Mouse (Mus musculus) forebrain, embryonic 10.5 days (tissue): ENCODE data around the gene Rnf213. TPM values are rescaled to one million over a fixed set of nuclear protein-coding genes. Genes with fewer than 3 reads are reported as not detected.
A peak's percentile ranks its signal among the peaks of the same experiment; 100 is the strongest.

Source experiments
- DNase-seq: peaks from one replicate; pipeline ENCODE4 v3.0.0-alpha.2; 2017; ENCODE audit warnings: low spot score; ENCODE audit errors: extremely low spot score
- H3K27ac ChIP-seq: fragments of 300-500 bp; sonication (generic); 2 replicates; pipeline ENCODE4 v1.5.1; 2016; ENCODE audit warnings: mild to moderate bottlenecking
- H3K27me3 ChIP-seq: fragments of 300-500 bp; sonication (generic); 2 replicates; pipeline ENCODE4 v1.6.1; 2016; ENCODE audit warnings: mild to moderate bottlenecking; ENCODE audit not compliant: poor library complexity, severe bottlenecking
- H3K36me3 ChIP-seq: fragments of 300-500 bp; sonication (generic); replicated peaks from 2 replicates; pipeline ENCODE4 v1.6.1; 2016; ENCODE audit warnings: mild to moderate bottlenecking, moderate library complexity
- H3K4me1 ChIP-seq: fragments of 300-500 bp; sonication (generic); 2 replicates; pipeline ENCODE4 v1.6.1; 2016
- H3K4me3 ChIP-seq: fragments of 300-500 bp; sonication (generic); 2 replicates; pipeline ENCODE4 v1.5.1; 2016; ENCODE audit warnings: mild to moderate bottlenecking, moderate library complexity
- H3K9me3 ChIP-seq: fragments of 300-500 bp; sonication (generic); 2 replicates; pipeline ENCODE4 v1.6.1; 2016; ENCODE audit warnings: mild to moderate bottlenecking, moderate library complexity
- WGBS: fragments of 180-500 bp; shearing (Covaris S2); methylation state at CpG from one replicate; pipeline ENCODE4 v1.1.7; 2016; 5-methylcytosine and 5-hydroxymethylcytosine counted together
- polyA plus RNA-seq: library from polyadenylated mRNA; unstranded; fragments of >200 nt; fragmentation: Nextera tagmentation; extraction: Ambion mirVana; gene quantifications from 2 replicates; pipeline ENCODE4 v1.2.1, GENCODE M21; 2016

The Rnf213 gene
- 1.4 and 1.5 TPM in 2 replicates for polyA plus RNA-seq

DNA sequence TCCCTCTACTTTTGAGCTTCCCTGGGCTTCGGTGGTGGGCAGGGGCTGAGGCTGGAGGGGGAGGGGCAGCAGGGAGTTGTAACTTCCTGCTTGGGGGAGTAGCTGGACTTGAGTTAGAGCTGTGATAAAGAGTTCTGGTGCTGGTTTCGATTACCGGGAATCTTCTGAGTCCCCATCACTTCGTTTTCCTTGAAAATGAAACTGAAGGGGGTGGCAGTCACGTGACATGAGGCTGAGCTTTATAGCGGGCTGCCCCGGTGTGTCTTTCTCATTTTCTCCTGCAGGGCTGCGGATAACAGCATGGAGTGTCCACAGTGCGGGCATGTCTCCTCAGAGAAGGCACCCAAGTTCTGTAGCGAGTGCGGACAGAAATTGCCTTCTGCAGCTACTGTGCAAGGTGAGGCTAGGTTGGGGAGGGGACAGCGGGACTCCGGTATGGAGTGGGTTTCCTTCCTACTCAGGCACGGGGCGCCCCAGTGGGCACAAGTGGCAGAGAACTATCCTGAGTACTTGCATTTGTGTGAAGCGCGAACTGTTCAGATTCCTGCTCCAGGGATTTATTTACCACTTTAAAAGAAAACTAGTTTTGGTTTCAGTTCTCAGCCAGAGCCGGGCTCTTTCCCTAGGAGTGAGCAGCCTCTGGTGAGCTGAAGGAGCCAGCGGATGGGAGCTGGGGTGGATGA lies at the start of gene Rnf213:
Gene Rnf213 (plus strand): TSS at position 301 of the 683 bp plus-strand sequence.
- Histone ChIP-seq H3K27ac (peak within 1 kb of the TSS; percentile 41; the same call in 1 of the 2 replicates), H3K9me3 (no peaks in the 10 kb centered on the region), H3K27me3 (peaks cover 92% of the 10 kb centered on the region), H3K36me3 (no peaks in the 10 kb centered on the region), H3K4me1 (peaks cover 53% of the 10 kb centered on the region), H3K4me3 (peak within 1 kb of the TSS; percentile 57)
- WGBS: 3% methylated on average over 19 of the region's 19 CpGs
- DNase-seq: peak; percentile 71

- Histone ChIP-seq H3K36me3 (peaks cover 24% of the 10 kb centered on the region), H3K27me3 (no peaks in the 10 kb centered on the region), H3K9me3 (no peaks in the 10 kb centered on the region), H3K27ac (no peak overlapping the region), H3K4me1 (0 out of 2 replicates have a peak, but pooled peaks cover 4% of the 10 kb centered on the region), H3K4me3 (no peak overlapping the region)
- DNase-seq: no peak
- WGBS: 91% methylated on average over 8 of the region's 8 CpGs
Measured at GRCm38 (mm10) chr11:119344178-119344577, 48.7 kb upstream of the Rnf213 start.

- Histone ChIP-seq H3K27me3 (no peaks in the 10 kb centered on the region), H3K36me3 (peaks cover 30% of the 10 kb centered on the region), H3K27ac (no peak overlapping the region), H3K9me3 (no peaks in the 10 kb centered on the region), H3K4me1 (0 out of 2 replicates have a peak, but pooled peaks cover 4% of the 10 kb centered on the region), H3K4me3 (no peak overlapping the region)
- 76% methylated on average over 6 of the region's 6 CpGs for WGBS
- DNase-seq: no peak
Measured at GRCm38 (mm10) chr11:119344865-119345264, 48.0 kb upstream of the Rnf213 start.

DNA sequence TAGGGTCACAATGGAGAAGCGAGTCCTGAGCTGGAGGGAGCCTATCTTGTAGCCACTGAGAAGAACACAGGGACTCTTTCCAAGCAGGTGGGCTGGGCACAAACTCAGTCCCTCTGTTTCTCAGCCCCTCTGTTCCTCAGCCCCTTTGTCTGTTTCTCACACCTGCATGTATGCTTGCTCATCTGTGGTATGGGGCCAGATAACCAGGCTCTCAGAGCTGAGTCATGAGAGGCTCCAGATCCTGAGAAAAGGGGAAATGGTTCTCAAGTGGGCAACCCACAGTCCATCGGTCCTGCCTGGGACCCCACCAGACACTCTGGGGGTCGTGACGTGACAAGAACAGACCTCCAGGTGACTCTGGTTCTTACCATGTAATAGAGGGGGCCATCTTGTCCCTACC lies 45.8 kb upstream of the Rnf213 start:
- WGBS: 91% methylated on average over 4 of the region's 4 CpGs

GRCm38 (mm10) chr11:119352113-119352512 lies 40.8 kb upstream of the Rnf213 start:
- H3K27me3 ChIP-seq: no peaks in the 10 kb centered on the region
- H3K4me3 ChIP-seq: no peak overlapping the region
- no peaks in the 10 kb centered on the region for H3K9me3 ChIP-seq
- peaks cover 31% of the 10 kb centered on the region for H3K4me1 ChIP-seq
- DNase-seq: no peak
- 85% methylated on average over 7 of the region's 7 CpGs for WGBS
- H3K36me3 ChIP-seq: peaks cover 17% of the 10 kb centered on the region
- H3K27ac ChIP-seq: no peak overlapping the region

More for the DNA sequence above, 45.8 kb upstream of the Rnf213 start:
- Histone ChIP-seq H3K27ac (no peak overlapping the region), H3K27me3 (no peaks in the 10 kb centered on the region), H3K36me3 (peaks cover 33% of the 10 kb centered on the region), H3K4me1 (0 out of 2 replicates have a peak, but pooled peaks cover 4% of the 10 kb centered on the region), H3K9me3 (no peaks in the 10 kb centered on the region), H3K4me3 (no peak overlapping the region)
- DNase-seq: no peak

- no peak overlapping the region for H3K4me3 ChIP-seq
- WGBS: 89% methylated on average over 4 of the region's 4 CpGs
Measured at GRCm38 (mm10) chr11:119353946-119354345, 39.0 kb upstream of the Rnf213 start.

DNA sequence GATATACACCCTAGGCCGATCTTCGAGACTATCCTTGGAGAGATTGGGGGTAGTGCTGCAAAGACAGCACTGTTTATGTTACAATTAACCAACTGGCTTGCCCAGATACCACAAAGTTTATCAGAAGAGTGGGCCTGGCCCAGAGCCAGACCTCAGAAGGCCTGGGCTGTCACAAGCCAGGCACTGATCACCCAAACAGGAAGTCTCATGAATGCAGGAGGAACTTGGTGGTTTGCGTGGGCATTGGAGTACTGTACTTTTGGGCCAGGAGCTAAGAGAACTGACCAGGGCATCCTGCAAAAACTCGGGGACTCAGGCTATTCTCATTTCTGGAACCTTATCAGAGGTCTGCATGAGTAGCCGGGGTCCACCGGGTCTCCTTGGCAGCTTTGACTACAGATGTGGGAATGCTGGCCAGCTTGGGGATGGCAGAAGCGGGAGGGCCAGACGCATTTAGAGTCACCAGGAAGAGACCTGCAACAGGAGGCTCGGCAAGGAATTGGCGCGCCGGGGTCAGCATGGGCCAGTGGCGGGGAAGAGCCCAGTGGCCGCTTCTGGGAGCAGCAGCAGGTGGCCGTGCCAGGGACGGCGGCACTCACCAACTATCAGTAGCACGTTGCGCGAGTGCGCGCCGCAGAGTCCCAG lies 38.0 kb upstream of the Rnf213 start:
- H3K27ac ChIP-seq: peak overlapping the region; percentile 90
- no peaks in the 10 kb centered on the region for H3K9me3 ChIP-seq
- peaks cover 31% of the 10 kb centered on the region for H3K4me1 ChIP-seq
- peak overlapping the region; percentile 89 for H3K4me3 ChIP-seq
- DNase-seq: no peak
- H3K36me3 ChIP-seq: peaks cover 25% of the 10 kb centered on the region
- WGBS: 7% methylated on average over 23 of the region's 23 CpGs
- no peaks in the 10 kb centered on the region for H3K27me3 ChIP-seq

More at GRCm38 (mm10) chr11:119353946-119354345, 39.0 kb upstream of the Rnf213 start:
- no peak for DNase-seq
- Histone ChIP-seq H3K27me3 (no peaks in the 10 kb centered on the region), H3K9me3 (no peaks in the 10 kb centered on the region), H3K36me3 (peaks cover 21% of the 10 kb centered on the region), H3K4me1 (peaks cover 31% of the 10 kb centered on the region), H3K27ac (no peak overlapping the region)

- 4% methylated on average over 40 of the region's 40 CpGs for WGBS
- peak; percentile 88 for DNase-seq
- H3K9me3 ChIP-seq: no peaks in the 10 kb centered on the region
- peaks cover 28% of the 10 kb centered on the region for H3K36me3 ChIP-seq
- peak within 1 kb of the TSS; percentile 89 for H3K4me3 ChIP-seq
- H3K27me3 ChIP-seq: no peaks in the 10 kb centered on the region
- H3K4me1 ChIP-seq: peaks cover 31% of the 10 kb centered on the region
- peak within 1 kb of the TSS; percentile 90 for H3K27ac ChIP-seq
Measured at GRCm38 (mm10) chr11:119355443-119356385, 37.2 kb upstream of the Rnf213 start, which contains the start of the genes Sgsh and Slc26a11. TSS of gene Sgsh (minus strand) at chr11:119355536. TSS of gene Slc26a11 (plus strand) at chr11:119355557.

DNA sequence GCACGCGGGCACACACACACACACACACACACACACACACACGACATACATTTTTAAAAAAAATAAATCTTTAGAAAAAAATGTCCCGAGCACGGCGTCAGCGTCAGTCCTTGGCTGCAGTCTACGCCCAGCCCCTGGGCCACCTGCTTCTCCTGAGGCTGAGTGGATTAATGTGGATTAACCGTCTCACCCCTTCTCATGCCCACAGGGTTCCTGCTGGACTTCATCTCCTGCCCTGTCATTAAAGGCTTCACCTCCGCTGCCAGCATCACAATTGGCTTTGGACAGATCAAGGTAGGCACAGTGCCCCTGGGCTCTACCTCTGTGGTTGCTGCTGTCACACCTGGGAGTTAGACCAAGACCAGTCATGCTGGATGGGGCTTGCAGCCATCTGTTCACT lies 33.8 kb upstream of the Rnf213 start:
- Histone ChIP-seq H3K36me3 (peaks cover 44% of the 10 kb centered on the region), H3K9me3 (no peaks in the 10 kb centered on the region), H3K4me3 (no peak overlapping the region), H3K27me3 (no peaks in the 10 kb centered on the region), H3K4me1 (peaks cover 47% of the 10 kb centered on the region), H3K27ac (no peak overlapping the region)
- 84% methylated on average over 10 of the region's 10 CpGs for WGBS
- no peak for DNase-seq

DNA sequence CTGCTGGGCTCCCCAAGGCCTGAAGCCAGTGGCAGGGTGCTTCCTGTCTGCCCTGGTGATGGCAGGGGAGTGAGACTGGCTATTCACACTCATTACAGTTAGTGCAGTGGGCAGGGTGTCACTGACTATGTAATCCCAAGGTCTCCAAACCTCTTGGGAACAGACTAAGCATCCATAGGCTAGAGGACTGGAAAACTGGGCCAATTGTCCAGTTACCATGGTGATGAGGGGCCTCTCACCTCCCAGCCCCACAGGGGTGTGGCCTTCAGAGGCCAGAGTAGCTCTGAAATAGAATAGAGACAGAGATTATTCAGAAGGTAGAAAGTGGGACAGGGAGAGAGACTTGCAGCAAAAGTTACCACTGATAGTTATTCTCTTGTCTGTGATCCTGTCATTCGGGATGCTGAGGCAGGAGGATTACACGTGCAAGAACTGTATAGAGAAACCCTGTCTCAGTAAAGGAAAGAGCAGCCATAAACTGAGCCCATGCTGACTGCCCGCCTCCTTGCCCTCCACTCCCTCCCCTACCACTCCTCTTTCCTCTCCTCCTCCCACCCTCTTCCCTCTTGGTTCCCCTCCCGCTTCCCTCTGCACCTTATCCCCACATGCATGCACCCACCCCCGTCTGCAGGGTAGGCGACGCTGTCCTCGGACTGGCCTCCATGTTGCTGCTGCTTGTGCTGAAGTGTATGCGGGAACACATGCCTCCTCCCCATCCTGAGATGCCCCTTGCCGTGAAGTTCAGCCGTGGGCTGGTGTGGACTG lies 29.9 kb upstream of the Rnf213 start:
- Histone ChIP-seq H3K4me1 (peaks cover 21% of the 10 kb centered on the region), H3K27ac (peak overlapping the region; percentile 87), H3K36me3 (peaks cover 72% of the 10 kb centered on the region), H3K9me3 (no peaks in the 10 kb centered on the region), H3K27me3 (no peaks in the 10 kb centered on the region), H3K4me3 (peak overlapping the region; percentile 44)
- DNase-seq: peak; percentile 49
- 33% methylated on average over 11 of the region's 11 CpGs for WGBS

DNA sequence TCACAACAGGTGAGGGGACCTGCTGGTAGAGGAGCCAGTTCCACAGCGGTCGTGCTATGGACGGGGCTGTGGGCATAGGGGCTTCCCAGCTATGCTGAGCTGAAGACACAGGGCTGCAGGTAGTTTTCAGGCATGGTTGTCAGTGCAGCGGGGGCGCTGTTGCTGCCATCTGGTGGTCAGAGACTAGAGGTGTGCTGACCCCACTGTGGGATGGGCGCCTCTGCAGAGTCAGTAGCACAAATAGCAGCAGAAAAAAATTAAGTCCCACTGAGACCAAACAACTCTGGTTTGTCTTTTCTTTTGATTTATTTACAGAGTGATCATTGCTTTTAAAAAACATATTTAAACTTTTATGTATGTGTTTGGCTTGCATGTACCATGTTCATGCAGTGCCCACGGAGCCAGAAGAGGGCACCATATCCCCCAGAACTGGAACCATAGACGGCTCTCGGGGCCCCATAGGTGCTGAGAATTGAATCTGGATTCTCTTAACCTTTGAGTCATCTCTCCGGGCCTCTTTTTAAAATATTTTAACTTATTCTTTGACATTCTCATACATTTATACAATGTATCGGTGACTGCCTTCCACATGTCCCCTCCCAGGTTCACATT lies 29.3 kb upstream of the Rnf213 start:
- DNase-seq: peak; percentile 80
- Histone ChIP-seq H3K36me3 (peaks cover 71% of the 10 kb centered on the region), H3K27ac (peak overlapping the region; percentile 87), H3K27me3 (no peaks in the 10 kb centered on the region), H3K9me3 (no peaks in the 10 kb centered on the region), H3K4me1 (peaks cover 21% of the 10 kb centered on the region), H3K4me3 (peak overlapping the region; percentile 44)
- 31% methylated on average over 11 of the region's 11 CpGs for WGBS
